Mouse (Mus musculus): ENCODE results near the gene Olfr1141. TPM values are rescaled to one million over a fixed set of nuclear protein-coding genes. Genes with fewer than 3 reads are reported as not detected.

Olfr1141 gene
- total RNA-seq (2022) = not detected

DNA sequence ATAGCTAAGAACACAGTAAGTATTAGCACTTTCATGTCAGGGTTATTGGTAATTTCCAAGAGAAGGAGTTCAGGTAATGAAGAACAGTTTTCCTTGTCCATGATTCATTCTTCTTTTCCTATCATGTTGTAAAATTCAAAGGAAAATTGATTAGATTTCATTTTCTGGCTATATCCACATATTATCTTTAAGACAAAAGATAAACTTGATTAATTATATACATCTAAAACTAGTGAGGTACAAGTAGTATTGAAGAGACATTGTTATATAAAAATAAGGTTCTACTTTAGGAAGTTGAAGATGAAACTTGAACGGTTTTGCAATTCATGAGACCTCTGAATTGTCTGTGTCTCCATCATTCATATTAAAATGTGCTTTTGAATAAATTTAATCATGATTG, at the start of gene Olfr1141:
Gene Olfr1141 (minus strand): TSS at position 101 of the 400 bp plus-strand sequence.
- DNase-seq = no peak

DNA sequence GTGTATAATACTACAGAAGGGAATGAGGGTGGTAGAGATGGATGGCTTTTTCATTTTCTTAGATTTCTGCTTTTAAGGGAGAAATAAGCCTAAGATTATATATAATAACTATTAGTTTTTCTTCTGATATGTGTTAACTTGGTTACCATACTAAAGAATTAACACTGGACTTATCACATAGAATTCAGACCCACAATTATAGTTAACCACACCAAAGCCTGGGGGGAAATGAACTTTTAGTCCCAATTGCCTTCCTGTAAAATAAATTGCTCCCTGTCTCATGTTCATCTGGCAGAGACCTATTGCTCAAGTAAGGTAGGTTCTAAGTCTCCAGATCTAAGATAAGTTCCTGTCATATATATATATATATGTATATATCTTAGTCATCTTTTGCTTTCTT, 46.5 kb upstream of the Olfr1141 start, which contains the start of gene Olfr1143:
Gene Olfr1143 (plus strand): TSS at position 301 of the 400 bp plus-strand sequence.
- DNase-seq = no peak

DNA sequence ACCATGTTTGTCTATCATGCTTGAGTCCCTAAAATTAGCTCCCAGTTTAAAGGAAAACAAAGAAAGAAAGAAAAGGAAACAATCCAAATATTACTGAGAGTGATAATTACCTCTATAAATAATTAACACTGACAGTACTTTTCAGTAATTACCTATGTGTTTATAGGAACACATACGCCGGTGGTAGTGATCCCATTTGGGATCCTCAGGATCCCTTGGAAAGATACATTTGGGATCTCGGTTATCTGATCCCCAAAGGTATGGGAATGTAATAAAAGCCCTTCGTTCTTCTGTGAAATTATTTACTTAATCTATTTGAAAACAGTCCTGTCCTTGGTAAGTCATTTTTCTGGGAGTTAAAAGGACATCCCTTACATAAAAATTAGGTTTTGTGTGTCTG, 25.4 kb upstream of the Olfr1141 start, which contains the start of gene Olfr152:
Gene Olfr152 (plus strand): TSS at position 301 of the 400 bp plus-strand sequence.
- no peak for DNase-seq

DNA sequence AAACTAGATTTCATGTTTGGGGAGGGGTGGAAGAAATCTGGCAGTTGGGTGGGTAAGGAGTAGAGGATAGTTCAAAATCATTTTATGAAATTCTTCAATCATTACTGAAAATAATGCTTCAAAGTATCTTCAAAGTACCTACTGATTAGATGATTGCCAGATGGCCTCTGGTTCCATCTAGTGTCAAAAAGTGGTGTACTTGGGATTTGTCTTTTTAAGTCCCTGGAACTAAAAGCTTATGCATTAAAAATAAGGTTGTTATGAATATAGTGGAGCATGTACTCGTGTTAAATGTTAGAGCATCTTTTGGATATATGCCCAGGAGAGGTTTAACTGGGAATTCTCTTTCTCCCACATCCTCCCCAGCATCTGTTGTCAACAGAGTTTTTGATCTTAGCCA, 22.4 kb upstream of the Olfr1141 start:
- no peak for DNase-seq

DNA sequence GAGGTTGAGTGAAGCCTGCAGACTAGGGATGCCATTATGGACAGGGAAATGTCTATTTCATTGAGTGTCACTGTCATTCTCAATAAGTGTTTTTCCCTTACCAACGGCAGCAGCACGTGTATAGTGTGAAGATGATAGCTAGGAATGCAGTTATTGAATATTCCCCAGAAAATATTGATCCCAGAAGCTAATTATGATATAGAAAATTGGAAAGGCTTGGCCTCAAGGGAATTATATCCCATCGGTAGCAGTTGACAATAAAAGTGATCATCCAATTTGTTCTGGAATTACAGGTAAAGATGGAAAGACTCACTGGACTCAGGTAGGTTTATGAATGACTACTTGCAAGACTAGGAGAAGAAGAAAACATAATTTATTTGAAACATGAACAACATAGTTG, 10.3 kb downstream of the Olfr1141 start, which contains the start of gene Olfr1140:
Gene Olfr1140 (plus strand): TSS at position 301 of the 400 bp plus-strand sequence.
- DNase-seq = no peak

DNA sequence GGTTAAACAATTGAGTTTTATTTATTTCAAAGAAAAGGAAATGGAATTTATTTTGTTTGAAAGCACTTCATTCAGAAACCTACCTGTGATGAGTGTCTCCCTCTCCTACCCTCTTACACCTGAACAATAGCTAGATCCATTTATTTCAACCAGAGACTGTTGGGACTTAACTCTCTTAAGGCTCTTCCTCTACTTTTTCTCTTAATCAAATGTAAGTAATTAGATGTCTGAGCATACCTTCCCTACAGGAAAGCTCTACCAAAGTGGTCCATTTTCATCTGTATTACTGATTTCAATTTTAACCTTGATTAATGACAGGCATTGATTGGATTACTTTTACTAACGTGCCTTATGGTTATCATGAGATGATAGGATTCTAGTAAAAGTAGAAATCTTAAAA, 13.9 kb downstream of the Olfr1141 start, which contains the start of gene Olfr1138:
Gene Olfr1138 (minus strand): TSS at position 101 of the 400 bp plus-strand sequence.
- no peak for DNase-seq

DNA sequence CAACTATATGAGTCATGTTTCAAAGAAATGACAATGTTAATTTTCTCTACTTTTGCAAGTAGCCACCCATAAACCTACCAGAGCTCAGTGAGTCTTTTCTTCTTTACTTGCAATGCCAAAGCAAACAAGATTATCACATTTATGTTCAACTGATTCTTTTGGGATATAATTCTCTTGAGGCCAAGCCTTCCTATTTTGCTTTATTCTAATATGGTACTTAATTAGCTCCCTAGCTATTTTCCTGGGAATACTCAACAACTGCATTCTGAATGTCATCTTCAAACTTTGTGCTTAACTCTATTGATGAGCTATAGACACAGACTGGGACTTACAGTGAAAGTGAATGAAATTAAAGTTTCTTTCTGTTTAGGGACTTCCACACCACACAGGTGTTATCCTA, 40.7 kb downstream of the Olfr1141 start, which contains the start of gene Olfr1137:
Gene Olfr1137 (minus strand): TSS at position 101 of the 400 bp plus-strand sequence.
- DNase-seq = no peak

Other genes starting within 250 kb of the Olfr1141 start
- not detected for gene Pramel6, start 247.4 kb downstream of the Olfr1141 start, total RNA-seq (2022)
- not detected for gene Olfr153, start 222.2 kb downstream of the Olfr1141 start, total RNA-seq (2022)
- not detected for gene Olfr1128, start 208.4 kb downstream of the Olfr1141 start, total RNA-seq (2022)
- not detected for gene Olfr1129, start 180.1 kb downstream of the Olfr1141 start, total RNA-seq (2022)
- gene Olfr1130, start 147.8 kb downstream of the Olfr1141 start, total RNA-seq (2022) = not detected
- not detected for gene Olfr1131, start 126.9 kb downstream of the Olfr1141 start, total RNA-seq (2022)
- gene Olfr1132, start 116.5 kb downstream of the Olfr1141 start, total RNA-seq (2022) = not detected
- gene Olfr1133, start 106.6 kb downstream of the Olfr1141 start, total RNA-seq (2022) = not detected
- gene Olfr1134, start 95.5 kb downstream of the Olfr1141 start, total RNA-seq (2022) = not detected
- gene Olfr1135, start 80.3 kb downstream of the Olfr1141 start, total RNA-seq (2022) = not detected
- gene Olfr1136, start 60.0 kb downstream of the Olfr1141 start, total RNA-seq (2022) = not detected
- gene Olfr1137, start 40.8 kb downstream of the Olfr1141 start, total RNA-seq (2022) = not detected
- not detected for gene Olfr1138, start 14.0 kb downstream of the Olfr1141 start, total RNA-seq (2022)
- gene Olfr1140, start 10.2 kb downstream of the Olfr1141 start, total RNA-seq (2022) = not detected
- gene Olfr152, start 25.5 kb upstream of the Olfr1141 start, total RNA-seq (2022) = not detected
- not detected for gene Olfr1143, start 46.6 kb upstream of the Olfr1141 start, total RNA-seq (2022)
- not detected for gene Olfr1145, start 55.8 kb upstream of the Olfr1141 start, total RNA-seq (2022)
- not detected for gene Olfr1148, start 76.5 kb upstream of the Olfr1141 start, total RNA-seq (2022)
- gene Olfr1150-ps1, start 90.0 kb upstream of the Olfr1141 start, total RNA-seq (2022) = not detected
- not detected for gene Olfr1151, start 101.9 kb upstream of the Olfr1141 start, total RNA-seq (2022)
- gene Olfr1152, start 112.5 kb upstream of the Olfr1141 start, total RNA-seq (2022) = not detected
- gene Olfr1153, start 141.0 kb upstream of the Olfr1141 start, total RNA-seq (2022) = not detected
- gene Olfr1154, start 151.2 kb upstream of the Olfr1141 start, total RNA-seq (2022) = not detected
- gene Olfr1155, start 191.1 kb upstream of the Olfr1141 start, total RNA-seq (2022) = not detected
- not detected for gene Olfr1156, start 199.1 kb upstream of the Olfr1141 start, total RNA-seq (2022)
- gene Olfr1157, start 214.3 kb upstream of the Olfr1141 start, total RNA-seq (2022) = not detected
- not detected for gene Olfr74, start 220.7 kb upstream of the Olfr1141 start, total RNA-seq (2022)
- not detected for gene Olfr1158, start 236.1 kb upstream of the Olfr1141 start, total RNA-seq (2022)